Mouse (Mus musculus): ENCODE results near the gene Dis3. TPM values are rescaled to one million over a fixed set of nuclear protein-coding genes. Genes with fewer than 3 reads are reported as not detected.
A peak's percentile ranks its signal among the peaks of the same experiment; 100 is the strongest.

Gene Dis3
- polyA plus RNA-seq (2015; fragmentation: Nextera tagmentation; extraction: Ambion mirVana): 24.7 and 28.5 TPM in 2 replicates

DNA sequence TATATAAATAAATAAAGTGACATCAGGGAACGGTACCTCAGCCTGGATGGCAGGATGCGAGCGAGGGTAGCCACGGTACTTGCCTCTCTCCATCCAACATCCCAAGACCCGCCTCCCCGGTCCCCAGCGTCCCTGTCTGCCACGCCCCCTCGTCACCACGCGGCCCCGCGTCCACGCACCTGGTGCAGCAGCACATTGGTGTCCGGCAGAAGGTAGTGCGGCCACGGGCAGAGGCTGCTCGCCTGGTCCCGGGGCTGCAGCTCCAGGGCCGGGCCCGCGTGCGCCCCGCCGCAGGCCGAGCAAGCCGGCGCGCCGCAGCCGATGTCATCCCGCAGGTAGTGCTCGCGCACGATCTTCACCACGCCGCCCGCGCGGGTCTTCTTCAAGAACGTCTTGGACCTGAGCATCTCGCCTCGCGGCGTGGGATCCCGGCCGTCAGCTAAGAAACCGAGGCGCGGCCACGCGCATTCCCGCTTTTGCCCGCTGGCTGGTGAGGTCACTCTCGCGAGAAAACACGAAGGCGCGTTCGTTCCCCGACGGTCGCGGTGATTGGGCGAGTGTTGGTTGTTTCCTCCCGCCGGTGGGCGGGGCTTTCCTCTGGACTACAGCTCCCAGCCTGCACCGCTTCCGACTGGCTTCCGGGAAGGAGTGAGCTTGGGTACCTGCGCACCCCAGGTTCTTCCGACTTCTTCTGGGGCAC lies at the start of gene Dis3, which contains the start of gene Pibf1:
TSS of gene Dis3 (minus strand) at position 504 of the 700 bp plus-strand sequence.
TSS of gene Pibf1 (plus strand) at position 158 of the 700 bp plus-strand sequence.
- peak; percentile 100 for ATAC-seq (replicated peaks)
- H3K4me2 ChIP-seq (replicated peaks): peak within 1 kb of the TSS; percentile 69
- peak within 1 kb of the TSS; percentile 99 for H3K4me3 ChIP-seq
- peaks cover 19% of the 10 kb centered on the region for H3K4me1 ChIP-seq
- H3K36me3 ChIP-seq: peaks cover 33% of the 10 kb centered on the region
- H3K27me3 ChIP-seq: no peaks in the 10 kb centered on the region
- H3K27ac ChIP-seq (replicated peaks): peak within 1 kb of the TSS; percentile 88
- under 1% methylated on average over 73 of the region's 73 CpGs for WGBS
- H3K9ac ChIP-seq (replicated peaks): peak within 1 kb of the TSS; percentile 92
- no peaks in the 10 kb centered on the region for H3K9me3 ChIP-seq

- no peaks in the 10 kb centered on the region for H3K9me3 ChIP-seq
- ATAC-seq (replicated peaks): no peak
- WGBS: 42% methylated on average over 1 of the region's 1 CpGs
These were observed 47.3 kb upstream of the Dis3 start for GRCm38 (mm10) chr14:99146841-99147240.

GRCm38 (mm10) chr14:99141786-99142633 lies 42.4 kb upstream of the Dis3 start:
- 12% methylated on average over 15 of the region's 15 CpGs for WGBS
- H3K4me1 ChIP-seq: 0 out of 2 replicates have a peak, but pooled peaks cover 5% of the 10 kb centered on the region
- peak; percentile 97 for ATAC-seq (replicated peaks)

More at GRCm38 (mm10) chr14:99146841-99147240, 47.3 kb upstream of the Dis3 start:
- Histone ChIP-seq H3K4me2 (replicated peaks) (no peak overlapping the region), H3K36me3 (no peaks in the 10 kb centered on the region), H3K4me3 (no peak overlapping the region), H3K27ac (replicated peaks) (no peak overlapping the region), H3K4me1 (0 out of 2 replicates have a peak, but pooled peaks cover 5% of the 10 kb centered on the region), H3K27me3 (no peaks in the 10 kb centered on the region), H3K9ac (replicated peaks) (no peak overlapping the region)

DNA sequence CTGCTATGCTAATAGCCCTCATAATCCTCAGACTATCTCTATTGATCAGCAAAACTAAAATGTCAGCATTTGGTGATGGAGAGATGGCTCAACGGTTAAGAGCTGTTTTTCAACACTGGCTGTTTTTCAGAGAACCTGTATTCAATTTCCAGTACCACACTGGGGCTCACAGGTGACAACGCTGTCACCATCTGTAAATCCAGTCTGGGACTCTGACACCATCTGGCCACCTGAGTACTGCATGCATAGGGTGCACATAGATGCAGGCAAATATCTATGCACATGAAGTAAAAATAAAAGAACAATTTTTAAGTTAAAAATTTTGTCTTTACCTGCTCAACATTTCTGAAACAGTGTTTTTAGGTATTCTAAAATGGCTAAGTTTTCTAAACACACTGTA lies 40.5 kb upstream of the Dis3 start:
- no peak overlapping the region for H3K4me2 ChIP-seq (replicated peaks)
- 0 out of 2 replicates have a peak, but pooled peaks cover 5% of the 10 kb centered on the region for H3K4me1 ChIP-seq
- no peaks in the 10 kb centered on the region for H3K27me3 ChIP-seq
- H3K36me3 ChIP-seq: peaks cover 16% of the 10 kb centered on the region
- no peaks in the 10 kb centered on the region for H3K9me3 ChIP-seq
- H3K27ac ChIP-seq (replicated peaks): no peak overlapping the region
- WGBS: 86% methylated on average over 2 of the region's 2 CpGs
- H3K4me3 ChIP-seq: no peak overlapping the region
- H3K9ac ChIP-seq (replicated peaks): no peak overlapping the region
- ATAC-seq (replicated peaks): no peak

More at GRCm38 (mm10) chr14:99141786-99142633, 42.4 kb upstream of the Dis3 start:
- H3K4me2 ChIP-seq (replicated peaks): no peak overlapping the region
- H3K36me3 ChIP-seq: peaks cover 7% of the 10 kb centered on the region
- H3K27me3 ChIP-seq: no peaks in the 10 kb centered on the region
- H3K4me3 ChIP-seq: no peak overlapping the region
- no peaks in the 10 kb centered on the region for H3K9me3 ChIP-seq
- H3K27ac ChIP-seq (replicated peaks): no peak overlapping the region
- no peak overlapping the region for H3K9ac ChIP-seq (replicated peaks)

- Histone ChIP-seq H3K4me1 (no peaks in the 10 kb centered on the region), H3K27ac (replicated peaks) (no peak overlapping the region), H3K36me3 (peaks cover 19% of the 10 kb centered on the region), H3K4me2 (replicated peaks) (no peak overlapping the region), H3K27me3 (no peaks in the 10 kb centered on the region), H3K4me3 (no peak overlapping the region), H3K9me3 (no peaks in the 10 kb centered on the region), H3K9ac (replicated peaks) (no peak overlapping the region)
- 95% methylated on average over 16 of the region's 16 CpGs for WGBS
- ATAC-seq (replicated peaks): no peak
These were observed 36.7 kb upstream of the Dis3 start for GRCm38 (mm10) chr14:99136297-99136696.

DNA sequence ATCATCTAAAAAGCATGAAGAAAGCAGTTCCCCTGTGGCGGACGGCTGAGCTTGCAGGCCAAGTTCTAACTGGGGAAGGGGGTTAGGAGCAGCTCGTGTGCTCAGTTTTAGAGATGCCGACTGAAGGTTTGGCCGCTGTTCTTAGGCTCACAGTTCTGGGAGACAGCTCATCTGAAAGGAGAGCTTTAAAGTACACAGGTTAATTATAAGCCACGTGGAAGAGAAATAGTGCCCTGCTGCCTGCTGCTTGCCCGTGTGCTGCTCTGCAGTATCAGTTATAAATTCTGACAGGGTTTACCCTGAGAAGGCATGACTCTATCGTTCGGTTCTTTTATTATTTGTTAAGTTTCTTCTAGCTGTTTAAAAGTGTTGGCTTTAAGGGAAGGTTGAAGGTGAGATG lies 36.2 kb upstream of the Dis3 start:
- Histone ChIP-seq H3K27me3 (no peaks in the 10 kb centered on the region), H3K9ac (replicated peaks) (no peak overlapping the region), H3K4me1 (no peaks in the 10 kb centered on the region), H3K4me2 (replicated peaks) (no peak overlapping the region), H3K36me3 (peaks cover 19% of the 10 kb centered on the region), H3K27ac (replicated peaks) (no peak overlapping the region), H3K9me3 (no peaks in the 10 kb centered on the region), H3K4me3 (no peak overlapping the region)
- ATAC-seq (replicated peaks): no peak
- 93% methylated on average over 9 of the region's 9 CpGs for WGBS

GRCm38 (mm10) chr14:99134048-99134447 lies 34.5 kb upstream of the Dis3 start:
- no peak for ATAC-seq (replicated peaks)

DNA sequence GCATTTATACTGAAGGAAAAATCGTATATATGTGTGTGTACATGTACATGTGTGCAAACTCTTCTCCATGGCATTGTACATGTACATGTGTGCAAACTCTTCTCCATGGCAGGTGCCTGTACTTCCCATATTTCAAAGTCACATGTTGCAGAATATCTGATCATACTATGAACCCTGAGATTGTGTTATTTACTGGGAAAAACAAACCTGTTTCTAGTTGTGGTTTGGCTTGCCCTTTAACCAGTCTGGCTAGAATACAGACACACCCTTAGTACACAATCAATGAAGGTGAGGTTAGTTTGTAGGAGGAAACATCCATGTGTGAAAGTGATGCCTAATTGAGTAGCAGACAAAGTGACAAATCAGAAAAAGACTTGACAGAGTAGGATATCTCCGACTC lies 29.5 kb upstream of the Dis3 start:
- H3K4me2 ChIP-seq (replicated peaks): no peak overlapping the region
- no peak for ATAC-seq (replicated peaks)
- H3K27me3 ChIP-seq: no peaks in the 10 kb centered on the region
- no peaks in the 10 kb centered on the region for H3K4me1 ChIP-seq
- H3K9ac ChIP-seq (replicated peaks): no peak overlapping the region
- 93% methylated on average over 2 of the region's 2 CpGs for WGBS
- no peaks in the 10 kb centered on the region for H3K9me3 ChIP-seq
- H3K27ac ChIP-seq (replicated peaks): no peak overlapping the region
- no peaks in the 10 kb centered on the region for H3K36me3 ChIP-seq
- no peak overlapping the region for H3K4me3 ChIP-seq

More at GRCm38 (mm10) chr14:99134048-99134447, 34.5 kb upstream of the Dis3 start:
- no peaks in the 10 kb centered on the region for H3K9me3 ChIP-seq
- no peaks in the 10 kb centered on the region for H3K4me1 ChIP-seq
- 97% methylated on average over 2 of the region's 2 CpGs for WGBS
- no peak overlapping the region for H3K4me2 ChIP-seq (replicated peaks)
- no peak overlapping the region for H3K9ac ChIP-seq (replicated peaks)
- H3K27ac ChIP-seq (replicated peaks): no peak overlapping the region
- no peaks in the 10 kb centered on the region for H3K27me3 ChIP-seq
- peaks cover 19% of the 10 kb centered on the region for H3K36me3 ChIP-seq
- H3K4me3 ChIP-seq: no peak overlapping the region

DNA sequence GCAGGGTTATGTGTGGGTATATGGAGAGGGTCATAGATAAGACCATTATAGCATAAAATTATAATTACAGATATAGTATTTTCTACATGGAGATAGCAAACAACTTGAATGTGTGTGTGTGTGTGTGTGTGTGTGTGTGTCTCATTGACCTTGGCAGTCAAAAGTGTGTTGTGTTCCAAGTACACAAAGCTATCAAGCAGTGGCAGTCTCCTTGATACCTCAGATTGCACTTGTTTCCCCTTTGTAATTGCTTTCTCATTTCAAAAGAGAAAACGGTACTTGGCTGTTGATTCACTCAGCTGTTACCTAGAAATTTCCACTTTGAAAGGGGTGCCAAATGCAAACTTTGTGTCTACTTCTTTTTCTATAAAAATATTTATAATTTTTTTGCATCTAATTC lies 27.9 kb upstream of the Dis3 start:
- no peaks in the 10 kb centered on the region for H3K36me3 ChIP-seq
- H3K27me3 ChIP-seq: no peaks in the 10 kb centered on the region
- no peak overlapping the region for H3K4me2 ChIP-seq (replicated peaks)
- H3K4me3 ChIP-seq: no peak overlapping the region
- WGBS: 56% methylated on average over 1 of the region's 1 CpGs
- H3K9me3 ChIP-seq: no peaks in the 10 kb centered on the region
- no peak for ATAC-seq (replicated peaks)
- no peaks in the 10 kb centered on the region for H3K4me1 ChIP-seq
- H3K27ac ChIP-seq (replicated peaks): no peak overlapping the region
- H3K9ac ChIP-seq (replicated peaks): no peak overlapping the region

GRCm38 (mm10) chr14:99126713-99127112 lies 27.1 kb upstream of the Dis3 start:
- no peak for ATAC-seq (replicated peaks)
- Histone ChIP-seq H3K9ac (replicated peaks) (no peak overlapping the region), H3K4me3 (no peak overlapping the region), H3K4me1 (no peaks in the 10 kb centered on the region), H3K4me2 (replicated peaks) (no peak overlapping the region), H3K9me3 (no peaks in the 10 kb centered on the region), H3K27me3 (no peaks in the 10 kb centered on the region), H3K36me3 (no peaks in the 10 kb centered on the region), H3K27ac (replicated peaks) (no peak overlapping the region)
- WGBS: 91% methylated on average over 4 of the region's 4 CpGs

DNA sequence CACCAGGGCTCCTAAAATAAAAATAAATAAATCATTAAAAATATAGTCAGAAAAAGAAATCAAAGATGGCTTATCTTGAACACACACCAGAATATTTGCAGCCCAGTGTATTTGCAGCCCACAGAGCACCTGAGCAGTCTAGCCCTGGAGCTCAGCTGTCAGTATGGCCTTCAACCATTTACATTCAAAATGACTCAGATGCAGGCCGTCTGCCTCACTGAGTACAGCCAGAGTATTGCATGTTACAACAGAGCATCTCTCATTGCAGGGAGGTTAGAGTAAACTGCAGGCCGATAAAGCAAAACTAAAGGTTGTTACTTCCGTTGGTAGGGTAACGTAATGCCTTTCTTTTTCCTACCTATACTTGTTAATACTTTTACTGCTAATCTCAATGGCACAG lies 24.5 kb upstream of the Dis3 start:
- Histone ChIP-seq H3K27me3 (no peaks in the 10 kb centered on the region), H3K4me2 (replicated peaks) (no peak overlapping the region), H3K4me1 (no peaks in the 10 kb centered on the region), H3K9me3 (no peaks in the 10 kb centered on the region), H3K36me3 (no peaks in the 10 kb centered on the region; the same call in 1 of the 2 replicates), H3K9ac (replicated peaks) (no peak overlapping the region), H3K27ac (replicated peaks) (no peak overlapping the region), H3K4me3 (no peak overlapping the region)
- ATAC-seq (replicated peaks): no peak
- WGBS: 93% methylated on average over 4 of the region's 4 CpGs

Measured in forebrain, embryonic 15.5 days (tissue).